Mouse (Mus musculus): ENCODE data around the gene Atp1b2.

Atp1b2 gene

GRCm38 (mm10) chr11:69606832-69607231 is 1.1 kb upstream of the Atp1b2 start:
- DNase-seq = no peak

GRCm38 (mm10) chr11:69606491-69606795 is 701 bp upstream of the Atp1b2 start:
- no peak for DNase-seq

GRCm38 (mm10) chr11:69604795-69605664 is 712 bp downstream of the Atp1b2 start:
- DNase-seq = no peak

- DNase-seq = no peak
These were observed 1.4 kb downstream of the Atp1b2 start for GRCm38 (mm10) chr11:69604347-69604746.

- no peak for DNase-seq
These were observed 2.2 kb downstream of the Atp1b2 start for GRCm38 (mm10) chr11:69603516-69603915.

DNA sequence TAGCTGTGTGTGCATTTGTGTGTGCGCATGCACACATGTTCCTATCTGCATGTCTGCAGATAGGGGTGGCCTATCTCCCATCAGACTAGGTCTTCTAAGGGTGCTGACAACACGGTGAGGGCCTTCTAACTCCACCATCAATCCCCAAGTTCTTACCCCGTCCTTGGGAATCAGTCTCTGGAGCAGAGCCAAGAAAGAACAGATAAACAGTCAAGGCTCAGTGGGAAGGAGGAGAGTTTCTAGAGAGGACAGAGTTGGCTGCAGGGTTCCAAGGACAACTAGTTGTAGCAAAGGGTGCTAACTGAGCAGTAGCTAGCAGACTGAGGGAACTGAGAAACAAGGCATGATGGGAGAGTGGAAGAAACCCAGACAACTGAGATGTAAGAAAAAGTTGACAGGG is 4.0 kb downstream of the Atp1b2 start:
- no peak for DNase-seq

DNA sequence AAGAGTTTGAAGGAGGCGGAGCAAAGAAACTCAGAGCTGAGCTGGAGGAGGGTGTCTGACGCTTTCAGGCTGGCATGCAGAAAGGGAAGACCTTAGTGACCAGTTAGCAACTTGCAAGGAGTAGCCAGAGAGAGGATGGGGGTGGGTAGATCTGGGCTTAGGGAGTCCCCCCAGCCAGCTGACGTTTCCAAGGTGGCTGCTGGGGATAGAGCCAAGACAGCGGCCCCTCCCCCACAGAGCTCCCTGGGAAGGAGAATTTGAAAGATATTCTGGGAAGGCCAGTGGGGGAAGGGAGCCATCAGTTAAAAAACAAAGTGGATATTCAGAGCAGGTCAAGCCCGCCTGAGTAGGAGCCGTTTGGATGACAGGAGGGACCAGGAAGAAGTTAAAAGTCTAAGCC is 5.6 kb downstream of the Atp1b2 start:
- no peak for DNase-seq

DNA sequence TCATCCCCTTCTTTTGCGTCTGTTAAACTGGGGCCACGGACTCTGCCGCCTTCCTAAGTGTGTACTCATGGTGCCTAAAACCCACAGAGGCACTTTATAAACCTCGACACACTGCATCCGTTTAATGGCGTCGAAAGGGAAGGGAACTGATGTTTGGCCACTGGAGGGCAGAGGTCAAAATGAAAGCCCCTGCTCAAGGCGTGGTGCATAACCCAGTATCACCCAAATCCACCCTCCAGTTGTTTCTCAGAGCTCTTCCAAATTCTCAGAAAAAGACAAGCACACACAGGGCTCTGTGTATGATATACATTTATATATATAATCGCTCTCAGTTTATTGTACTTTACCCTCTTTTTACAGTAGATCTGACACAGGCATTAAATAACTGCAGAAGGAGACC is 6.3 kb downstream of the Atp1b2 start:
- DNase-seq = no peak

DNA sequence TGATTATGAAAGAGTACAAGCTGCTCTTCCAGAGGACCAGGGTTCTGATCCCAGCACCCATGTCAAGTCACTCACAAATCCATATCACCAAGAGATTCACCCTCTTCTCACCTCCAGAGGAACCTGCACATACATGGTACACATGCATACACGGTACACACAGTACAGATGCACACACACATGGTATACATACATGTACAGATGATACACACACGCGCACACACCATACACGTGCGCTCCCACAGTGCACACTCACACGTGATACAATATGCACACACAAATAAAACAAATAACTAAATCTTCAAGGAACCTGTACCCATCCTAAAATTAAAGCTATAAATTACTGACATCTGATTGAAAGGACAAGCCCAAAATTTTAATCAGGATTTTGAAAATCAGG is 10.9 kb downstream of the Atp1b2 start:
- DNase-seq = no peak

GRCm38 (mm10) chr11:69592799-69593198 is 12.9 kb downstream of the Atp1b2 start:
- DNase-seq = no peak

- no peak for DNase-seq
These were observed 13.7 kb downstream of the Atp1b2 start for GRCm38 (mm10) chr11:69591899-69592637.

- no peak for DNase-seq
These were observed 14.3 kb downstream of the Atp1b2 start for GRCm38 (mm10) chr11:69591424-69591823.

GRCm38 (mm10) chr11:69590622-69591021 is 15.1 kb downstream of the Atp1b2 start:
- DNase-seq = no peak

- no peak for DNase-seq
These were observed 16.4 kb downstream of the Atp1b2 start for GRCm38 (mm10) chr11:69589207-69589834.

DNA sequence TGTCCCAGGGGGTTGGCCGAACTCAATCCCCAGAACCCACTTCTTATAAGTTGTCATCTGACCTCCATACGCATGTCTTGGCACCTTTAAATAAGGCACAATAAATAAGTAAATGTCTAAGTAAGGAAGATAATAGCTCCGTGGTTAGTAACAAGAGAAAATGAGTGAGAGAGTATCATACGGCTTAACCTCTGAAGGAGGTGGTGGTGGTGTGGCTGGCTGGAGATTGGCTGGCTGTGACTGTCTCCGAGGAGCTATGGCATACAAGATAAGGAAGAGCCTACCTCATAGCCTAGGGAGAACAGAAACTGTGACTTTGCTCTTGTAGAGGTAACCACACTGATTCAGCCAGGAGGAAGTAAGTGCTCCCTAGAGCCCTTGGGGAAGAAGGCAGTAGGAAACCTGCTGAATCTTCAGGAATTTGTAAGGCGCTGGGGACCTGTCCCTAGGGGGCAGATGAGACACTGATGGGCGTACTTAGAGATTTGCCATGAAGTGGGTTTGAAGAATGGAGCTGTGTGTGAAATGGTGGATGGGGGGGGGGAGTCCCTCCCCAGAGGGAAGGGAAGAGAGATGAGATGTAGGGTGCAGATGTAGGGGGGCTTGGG is 19.9 kb downstream of the Atp1b2 start:
- no peak for DNase-seq

- DNase-seq = no peak
These were observed 20.8 kb downstream of the Atp1b2 start for GRCm38 (mm10) chr11:69584937-69585336.

DNA sequence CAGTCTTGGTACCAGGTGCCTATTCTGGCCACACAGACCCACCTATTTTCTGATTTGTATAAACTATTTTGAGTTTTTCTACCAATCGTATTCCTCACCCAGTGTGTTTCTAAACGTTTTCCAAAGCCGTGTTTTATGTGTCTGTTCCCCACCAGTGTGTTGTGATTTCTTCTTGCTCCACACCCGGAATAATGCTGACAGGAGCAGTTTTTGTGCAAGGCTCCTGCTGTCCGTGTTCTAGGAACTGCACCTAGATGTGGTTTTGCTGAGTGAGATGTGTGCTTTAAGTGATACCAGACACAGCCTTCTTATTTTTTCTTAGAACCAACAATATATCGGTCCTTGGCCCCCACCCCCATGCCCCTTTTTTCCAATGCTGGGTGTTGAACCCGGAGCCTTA is 21.7 kb downstream of the Atp1b2 start:
- DNase-seq = no peak

DNA sequence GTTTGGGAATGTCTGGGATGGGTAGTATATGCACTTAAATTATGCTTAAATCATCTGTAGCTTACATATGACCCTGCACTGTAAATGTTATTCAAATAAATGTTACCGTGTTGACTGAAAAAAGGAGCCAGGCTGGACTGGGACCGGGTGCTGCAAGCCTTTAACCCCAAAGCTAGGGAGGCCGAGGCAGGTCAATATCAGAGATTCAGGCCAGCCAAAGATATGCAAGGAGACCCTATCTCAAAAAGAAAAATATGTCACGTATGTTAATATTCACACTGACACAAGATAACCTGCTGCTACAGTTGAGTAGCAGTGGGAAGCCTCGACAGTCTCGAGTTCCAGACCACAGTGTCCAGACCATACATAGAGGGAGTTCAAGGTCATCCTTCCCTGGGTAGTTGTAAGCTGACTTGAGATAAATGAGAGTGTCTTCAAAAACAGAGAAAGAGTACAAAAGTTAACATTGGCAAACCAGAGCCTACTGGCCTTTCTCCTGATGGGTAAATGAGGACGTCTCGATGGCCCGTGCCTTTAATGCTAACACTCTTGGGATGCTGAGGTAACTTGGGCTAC is 23.4 kb downstream of the Atp1b2 start:
- no peak for DNase-seq

DNA sequence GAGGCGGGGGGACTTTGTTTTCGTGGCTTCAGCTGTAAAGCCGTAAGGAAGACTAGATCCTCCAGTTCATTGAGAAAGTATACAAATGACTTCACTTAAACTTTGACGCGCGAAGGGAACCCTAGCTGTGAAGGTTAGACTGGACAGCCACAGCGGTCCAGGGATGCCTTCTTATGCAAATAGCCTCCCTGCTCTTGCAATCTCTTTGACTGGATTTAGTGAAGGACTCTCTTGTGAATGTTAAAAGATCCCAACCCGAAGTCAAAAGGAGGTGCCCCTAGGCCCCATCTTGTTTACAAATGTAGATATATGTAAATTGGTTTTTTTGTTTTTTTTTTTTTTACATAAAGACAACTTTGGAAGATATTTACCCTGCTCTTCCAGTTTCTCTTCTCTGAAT is 23.9 kb downstream of the Atp1b2 start:
- no peak for DNase-seq

- DNase-seq = peak; percentile 75 to 77
These were observed 24.5 kb downstream of the Atp1b2 start for GRCm38 (mm10) chr11:69581147-69581688.

GRCm38 (mm10) chr11:69580572-69581146 is 25.1 kb downstream of the Atp1b2 start:
- DNase-seq = no peak

DNA sequence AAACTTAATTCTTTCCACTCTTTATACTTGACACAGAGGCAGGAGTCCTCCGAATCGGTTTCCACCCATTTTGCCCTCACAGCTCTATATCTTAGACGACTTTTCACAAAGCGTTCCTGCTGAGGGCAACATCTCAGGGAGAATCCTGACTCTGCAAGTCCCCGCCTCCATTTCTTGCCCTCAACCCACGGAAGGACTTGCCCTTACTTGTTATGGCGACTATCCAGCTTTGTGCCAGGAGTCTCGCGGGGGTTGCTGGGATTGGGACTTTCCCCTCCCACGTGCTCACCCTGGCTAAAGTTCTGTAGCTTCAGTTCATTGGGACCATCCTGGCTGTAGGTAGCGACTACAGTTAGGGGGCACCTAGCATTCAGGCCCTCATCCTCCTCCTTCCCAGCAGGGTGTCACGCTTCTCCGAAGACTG is 25.6 kb downstream of the Atp1b2 start, which contains the start of the genes Wrap53 and Trp53:
Gene Wrap53, minus strand, starts transcription at position 165 of the 424 bp plus-strand sequence.
Gene Trp53, plus strand, starts transcription at position 269 of the 424 bp plus-strand sequence.
- peak; percentile 85 to 92 for DNase-seq
